8 mouse cellular contexts compared by ENCODE assay signal in the genomic region with DNA sequence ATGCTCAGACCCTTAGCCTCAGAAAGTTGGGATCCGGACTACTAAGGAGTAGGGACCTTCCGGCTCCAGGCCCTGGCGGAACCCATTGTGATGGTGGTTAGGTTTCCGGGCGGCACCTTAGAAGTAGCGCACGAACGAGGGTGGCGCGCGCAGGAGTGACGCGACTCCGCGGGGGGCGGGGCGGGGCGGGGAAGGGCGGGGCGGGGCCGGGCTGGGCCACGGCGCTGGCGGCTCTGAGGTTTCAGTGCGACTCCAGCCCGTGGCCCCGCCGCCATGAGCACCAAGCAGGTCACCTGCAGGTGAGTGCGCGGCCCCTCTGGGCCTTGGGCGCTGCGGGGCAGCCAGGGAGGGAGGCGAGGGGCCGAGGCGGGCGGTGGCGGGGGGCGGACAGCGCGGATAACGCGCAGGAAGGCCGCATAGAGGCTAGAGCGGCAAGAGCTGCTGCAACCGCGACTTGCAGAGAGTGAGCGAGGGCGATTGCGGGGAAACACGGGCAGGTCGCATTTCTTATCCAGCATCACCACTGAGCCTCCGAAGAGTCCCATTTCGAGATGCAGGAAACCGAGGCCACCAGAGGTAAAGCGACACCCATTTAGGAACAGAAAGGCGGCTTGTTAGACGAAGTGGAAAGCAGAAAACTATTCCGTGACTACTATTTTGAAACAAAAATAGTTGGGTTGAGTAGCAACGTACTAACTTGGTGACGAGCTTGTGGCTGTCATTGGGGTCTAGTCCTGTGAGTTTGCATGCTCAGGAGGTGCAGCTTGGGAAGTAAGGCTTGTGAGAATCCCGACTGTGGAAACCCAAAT. TPM values are rescaled to one million over a fixed set of nuclear protein-coding genes. Genes with fewer than 3 reads are reported as not detected.
DNase-seq lines count a peak whose midpoint lies in the region; ATAC-seq lines count a peak whose summit lies in the region.

A gene (plus strand): TSS at position 188 of the 809 bp plus-strand sequence.

- peaks cover 8% of the 10 kb centered on the region for H3K4me1 ChIP-seq in hindbrain, embryonic 12.5 days

- WGBS in hindbrain, embryonic 12.5 days: under 1% methylated on average over 61 of the region's 61 CpGs

- no peaks in the 10 kb centered on the region for H3K27me3 ChIP-seq in hindbrain, embryonic 12.5 days

- H3K4me2 ChIP-seq in hindbrain, embryonic 12.5 days (replicated peaks): peak within 1 kb of the TSS; percentile 75

- peak within 1 kb of the TSS; percentile 72 for H3K27ac ChIP-seq in hindbrain, embryonic 12.5 days

- H3K4me3 ChIP-seq in hindbrain, embryonic 12.5 days: peak within 1 kb of the TSS; percentile 92

- H3K9me3 ChIP-seq in hindbrain, embryonic 12.5 days (replicated peaks): no peaks in the 10 kb centered on the region

- DNase-seq in R1 (ENCODE audit: low read depth, low spot score): peak; percentile 92
- DNase-seq in cerebellum, postnatal 10 days: peak; percentile 94 to 95
- DNase-seq in frontal cortex, postnatal 14 days (ENCODE audit: low spot score in 2 of 2): peak; percentile 66 to 69
- DNase-seq in layer of hippocampus, postnatal 10 days (ENCODE audit: low spot score in 2 of 2): peak; percentile 90 to 94
- DNase-seq in lung, postnatal 25 days (ENCODE audit: low spot score): peak; percentile 80
- DNase-seq in retina, adult 2 months (ENCODE audit: low read depth, low spot score): peak; percentile 82
- DNase-seq in thymus, postnatal 25 days: peak; percentile 85

- H3K36me3 ChIP-seq in hindbrain, embryonic 12.5 days: no peaks in the 10 kb centered on the region

- ATAC-seq in hindbrain, embryonic 12.5 days (ENCODE audit: low FRiP score): peak; percentile 93

- H3K9ac ChIP-seq in hindbrain, embryonic 12.5 days: peak within 1 kb of the TSS; percentile 88

RNA-seq across cellular contexts. Expression of the gene that starts here (rescaled TPM):
- 27.4 and 28.9 TPM in 2 replicates for polyA plus RNA-seq in hindbrain, embryonic 12.5 days (2016; fragmentation: Nextera tagmentation; extraction: Ambion mirVana)
- 10 to 100 TPM; 32.2 to 44.4 TPM for total RNA-seq in layer of hippocampus, postnatal 10 days (2021)

Comparison
In these comparisons a context has a peak if more than half of its experiments do, and no peak if none do; other contexts are left out.
1. Peak in every context shown above with its lines: DNase-seq, ATAC-seq, H3K4me3 ChIP-seq and H3K27ac ChIP-seq.